Mouse (Mus musculus) retina, postnatal 7 days (tissue): Measurements from ENCODE around the gene Hmox2.
"Not testable (repeated sequence)": the region's sequence is repeated elsewhere in the genome, so short reads cannot be mapped to it uniquely, and the experiment has no call there.

ENCODE experiments used
- DNase-seq: peaks from one replicate; pipeline ENCODE4 v3.0.0-alpha.2; 2012; ENCODE audit warnings: low read depth, low spot score

Hmox2 gene

GRCm38 (mm10) chr16:4725266-4725665 is 895 bp upstream of the Hmox2 start:
- no peak for DNase-seq

- no peak for DNase-seq
Measured at GRCm38 (mm10) chr16:4726528-4727128, 467 bp downstream of the Hmox2 start.

GRCm38 (mm10) chr16:4727526-4727925 is 1.4 kb downstream of the Hmox2 start:
- no peak for DNase-seq

GRCm38 (mm10) chr16:4727963-4728362 is 1.8 kb downstream of the Hmox2 start:
- no peak for DNase-seq

- DNase-seq, result no peak
Measured at GRCm38 (mm10) chr16:4730776-4731358, 4.7 kb downstream of the Hmox2 start.

GRCm38 (mm10) chr16:4736262-4736661 is 10.1 kb downstream of the Hmox2 start:
- no peak for DNase-seq

GRCm38 (mm10) chr16:4739994-4740393 is 13.8 kb downstream of the Hmox2 start:
- DNase-seq, result no peak

GRCm38 (mm10) chr16:4742186-4742585 is 16.0 kb downstream of the Hmox2 start:
- no peak for DNase-seq

GRCm38 (mm10) chr16:4752155-4752554 is 26.0 kb downstream of the Hmox2 start:
- no peak for DNase-seq

GRCm38 (mm10) chr16:4754045-4754444 is 27.9 kb downstream of the Hmox2 start:
- DNase-seq, result no peak

- DNase-seq, result not testable (repeated sequence)
Measured at GRCm38 (mm10) chr16:4756660-4757335, 30.6 kb downstream of the Hmox2 start.

GRCm38 (mm10) chr16:4762437-4762836 is 36.3 kb downstream of the Hmox2 start:
- no peak for DNase-seq

- no peak for DNase-seq
Measured at GRCm38 (mm10) chr16:4763276-4763675, 37.1 kb downstream of the Hmox2 start.

- DNase-seq, result no peak
Measured at GRCm38 (mm10) chr16:4765852-4766251, 39.7 kb downstream of the Hmox2 start.

GRCm38 (mm10) chr16:4767012-4767790 is 41.0 kb downstream of the Hmox2 start:
- no peak for DNase-seq

GRCm38 (mm10) chr16:4768719-4769118 is 42.6 kb downstream of the Hmox2 start:
- DNase-seq, result no peak

- DNase-seq, result no peak
Measured at GRCm38 (mm10) chr16:4773289-4773970, 47.3 kb downstream of the Hmox2 start.

- DNase-seq, result no peak
Measured at GRCm38 (mm10) chr16:4777171-4777904, 51.2 kb downstream of the Hmox2 start.

GRCm38 (mm10) chr16:4777905-4778609 is 51.9 kb downstream of the Hmox2 start:
- no peak for DNase-seq

GRCm38 (mm10) chr16:4778940-4779339 is 52.8 kb downstream of the Hmox2 start:
- no peak for DNase-seq
